Mouse (Mus musculus) kidney, adult 18-20 months (tissue): ENCODE measurements around the gene Rngtt.
"Not testable (repeated sequence)": the region's sequence is repeated elsewhere in the genome, so short reads cannot be mapped to it uniquely, and the experiment has no call there.

Experiments used
- DNase-seq: peaks from one replicate; pipeline ENCODE4 v3.0.0; 2021

Gene Rngtt

GRCm38 (mm10) chr4:33446881-33447280 is 136.8 kb downstream of the Rngtt start:
- DNase-seq = no peak

- not testable (repeated sequence) for DNase-seq
These were observed 140.2 kb downstream of the Rngtt start for GRCm38 (mm10) chr4:33450356-33450755.

GRCm38 (mm10) chr4:33459851-33460250 is 149.7 kb downstream of the Rngtt start:
- no peak for DNase-seq

GRCm38 (mm10) chr4:33464432-33464831 is 154.3 kb downstream of the Rngtt start:
- DNase-seq = no peak

DNA sequence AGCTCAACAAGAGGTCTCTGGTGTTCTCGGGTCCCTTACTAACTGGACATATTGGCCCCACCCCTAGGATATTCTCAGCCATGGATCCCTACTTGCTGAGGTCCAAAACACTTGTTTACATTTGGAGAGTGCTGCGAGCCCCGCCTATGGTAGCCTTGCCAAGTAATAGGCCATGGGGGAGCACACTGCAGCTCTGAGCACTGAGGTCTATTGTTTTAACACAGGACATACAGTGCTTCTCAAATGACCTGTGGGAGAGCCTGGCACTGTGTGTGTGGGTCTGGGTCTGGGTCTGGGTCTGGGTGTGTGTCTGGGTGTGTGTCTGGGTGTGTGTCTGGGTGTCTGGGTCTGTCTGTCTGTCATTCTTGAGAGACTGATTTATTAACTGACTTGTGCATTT is 155.8 kb downstream of the Rngtt start:
- DNase-seq = no peak

DNA sequence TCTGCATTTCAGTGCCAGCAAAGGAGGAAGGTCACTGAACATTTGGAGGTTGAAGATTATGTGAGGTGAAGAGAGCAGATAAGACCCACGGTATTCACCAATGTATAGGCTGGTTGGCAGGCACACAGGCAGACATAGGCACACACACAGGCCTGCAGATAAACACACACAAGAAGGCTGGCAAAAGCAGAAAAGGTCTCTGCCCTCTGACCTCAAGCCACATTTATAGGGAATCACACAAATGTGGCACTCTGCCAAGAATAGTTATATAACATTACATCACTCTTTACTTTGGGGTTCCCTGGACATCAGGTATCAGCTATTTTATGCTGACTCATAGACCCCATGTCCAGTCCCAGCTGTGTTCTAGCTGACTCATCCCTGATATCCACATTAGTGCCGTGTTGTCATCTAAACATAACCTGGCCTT is 156.9 kb downstream of the Rngtt start:
- no peak for DNase-seq

- DNase-seq = no peak
These were observed 157.5 kb downstream of the Rngtt start for GRCm38 (mm10) chr4:33467627-33468026.

DNA sequence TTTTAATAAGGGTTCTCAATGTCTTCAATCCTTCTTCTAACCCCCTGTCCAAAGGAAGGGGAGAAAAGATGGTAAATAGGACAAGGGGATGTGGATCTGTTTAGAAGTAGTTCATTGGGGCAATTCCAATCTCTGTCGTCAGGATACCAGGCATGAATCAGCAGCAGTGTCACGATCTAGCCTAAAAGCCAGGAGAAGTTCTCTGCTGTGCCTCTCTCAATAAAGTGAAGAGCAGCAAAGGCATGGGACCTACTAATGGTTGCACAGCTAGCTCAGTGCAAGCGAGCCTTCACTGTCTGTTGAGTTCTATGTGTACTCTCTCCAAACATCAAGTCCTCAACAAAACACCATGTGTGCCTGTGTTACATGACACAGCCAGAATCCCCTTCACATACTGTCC is 158.0 kb downstream of the Rngtt start:
- no peak for DNase-seq

GRCm38 (mm10) chr4:33470671-33471302 is 160.7 kb downstream of the Rngtt start:
- DNase-seq = no peak

GRCm38 (mm10) chr4:33478011-33478785 is 168.1 kb downstream of the Rngtt start:
- no peak for DNase-seq

DNA sequence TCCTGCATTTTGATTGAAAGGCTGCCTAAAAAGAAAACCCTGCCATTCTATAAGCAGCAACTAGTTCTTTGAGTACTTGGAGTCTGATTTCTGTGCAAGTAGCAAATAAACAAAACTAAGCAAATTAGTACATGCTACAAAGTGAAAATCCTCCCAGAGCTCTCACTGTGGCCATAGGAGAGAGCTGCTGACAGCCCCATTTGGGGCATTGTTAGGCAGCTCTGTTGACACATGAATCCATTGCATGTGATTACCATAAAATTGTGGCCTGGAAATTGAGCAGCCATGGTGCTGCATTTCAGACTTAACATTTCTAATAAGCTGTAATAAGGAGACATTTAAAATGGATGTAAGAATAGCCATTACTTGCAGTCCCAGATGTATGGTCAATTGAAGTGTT is 171.6 kb downstream of the Rngtt start:
- DNase-seq = no peak

GRCm38 (mm10) chr4:33486050-33486449 is 175.9 kb downstream of the Rngtt start:
- no peak for DNase-seq

- no peak for DNase-seq
These were observed 181.0 kb downstream of the Rngtt start for GRCm38 (mm10) chr4:33491108-33491507.

GRCm38 (mm10) chr4:33494377-33494776 is 184.3 kb downstream of the Rngtt start:
- no peak for DNase-seq

DNA sequence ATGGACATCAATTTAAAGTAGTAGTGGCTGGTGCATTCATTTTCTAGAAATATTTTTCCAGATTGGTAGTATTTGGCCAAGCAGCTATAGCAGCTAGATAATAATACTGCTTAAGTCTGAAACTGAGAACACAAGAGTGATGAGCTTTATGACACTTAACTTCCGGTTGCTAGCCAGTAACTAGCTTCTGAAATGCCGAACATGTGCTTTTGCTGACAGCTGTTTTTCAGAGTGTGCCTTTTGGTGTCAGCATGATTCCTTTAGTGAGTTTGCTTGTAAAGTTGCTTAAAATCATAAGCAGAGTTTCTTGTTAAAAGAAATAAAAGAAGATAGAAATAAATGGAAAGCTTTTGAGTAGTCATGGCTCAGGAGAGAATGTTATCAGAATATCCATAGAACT is 186.9 kb downstream of the Rngtt start:
- DNase-seq = no peak

- no peak for DNase-seq
These were observed 187.5 kb downstream of the Rngtt start for GRCm38 (mm10) chr4:33497657-33498056.

GRCm38 (mm10) chr4:33498160-33498874 is 188.2 kb downstream of the Rngtt start:
- no peak for DNase-seq

DNA sequence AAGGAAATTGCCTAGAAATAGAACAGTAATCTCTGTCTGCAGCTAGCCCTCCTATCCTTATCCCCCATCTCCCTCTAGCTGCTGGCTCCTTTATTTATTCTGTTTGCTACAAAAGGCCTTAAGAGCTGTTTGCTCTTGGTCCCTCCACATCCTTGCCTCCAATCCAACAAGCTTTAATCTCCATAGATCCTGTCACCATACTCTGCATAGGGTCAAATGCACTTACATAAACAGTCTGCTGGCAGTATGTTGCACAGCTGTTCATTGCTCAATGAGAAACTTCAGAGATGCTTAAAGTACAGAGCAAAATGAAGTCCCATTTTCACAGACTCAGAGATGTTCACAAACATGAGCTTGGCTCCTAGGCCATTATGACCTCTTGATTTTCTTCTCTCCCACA is 196.5 kb downstream of the Rngtt start:
- no peak for DNase-seq

- no peak for DNase-seq
These were observed 200.4 kb downstream of the Rngtt start for GRCm38 (mm10) chr4:33510544-33510943.

DNA sequence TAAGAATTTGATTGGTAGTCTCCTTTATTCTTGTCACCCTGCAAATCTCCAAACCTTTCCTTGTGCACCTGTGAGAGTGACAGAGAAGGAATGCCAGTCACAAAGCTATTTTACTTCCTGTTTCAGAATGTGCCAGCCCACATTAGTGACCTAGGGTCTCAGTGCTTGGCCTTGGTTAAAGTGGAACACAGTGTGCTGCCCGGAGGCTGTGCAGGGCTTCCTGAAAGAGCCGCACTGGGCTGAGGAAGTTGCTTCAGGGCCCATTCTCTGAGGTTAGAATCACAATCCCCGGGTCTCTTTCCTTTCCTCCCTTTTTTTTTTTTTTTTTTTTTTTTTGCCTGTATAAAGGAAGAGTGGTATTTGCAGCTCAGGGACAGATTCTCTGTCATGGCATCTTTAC is 203.3 kb downstream of the Rngtt start:
- no peak for DNase-seq

DNA sequence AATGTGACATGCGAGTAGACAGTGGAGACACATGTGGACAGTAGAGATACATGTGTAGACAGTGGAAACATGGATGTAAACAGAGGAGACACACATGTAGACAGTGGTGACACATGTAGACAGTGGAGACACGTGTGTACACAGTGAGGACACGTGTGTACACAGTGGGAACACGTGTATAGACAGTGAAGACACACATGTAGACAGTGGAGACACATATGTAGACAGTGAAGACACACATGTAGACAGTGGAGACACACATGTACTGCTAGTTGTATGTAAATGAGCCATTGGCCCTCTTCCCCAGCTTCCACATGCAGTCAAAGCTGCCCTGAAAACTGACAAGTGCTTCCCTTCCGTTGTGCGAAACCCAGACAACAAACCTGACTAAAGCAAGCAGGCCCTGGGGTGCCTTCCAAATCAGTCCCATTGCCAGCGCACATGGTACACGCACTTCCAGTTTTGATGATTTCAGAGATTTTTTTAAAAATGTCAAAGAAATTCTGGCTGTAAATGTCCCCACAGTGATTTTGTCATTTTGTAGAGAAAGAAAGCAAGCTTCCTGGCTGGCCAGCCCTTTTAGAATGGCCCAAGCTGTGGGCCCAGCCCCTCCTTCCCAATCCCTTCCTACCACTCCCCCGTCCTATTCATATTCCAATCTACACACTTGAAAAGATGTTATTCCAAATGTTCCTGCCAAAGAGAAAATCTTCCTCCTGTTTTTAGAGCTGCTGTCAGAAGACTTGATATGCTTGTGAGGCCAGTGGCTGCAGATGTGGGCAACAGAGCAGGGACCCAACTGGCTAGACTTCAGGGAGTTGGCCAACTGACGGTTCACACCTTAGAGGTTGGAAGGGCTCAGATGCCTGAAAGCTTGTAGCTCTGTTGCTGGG is 204.2 kb downstream of the Rngtt start:
- no peak for DNase-seq

DNA sequence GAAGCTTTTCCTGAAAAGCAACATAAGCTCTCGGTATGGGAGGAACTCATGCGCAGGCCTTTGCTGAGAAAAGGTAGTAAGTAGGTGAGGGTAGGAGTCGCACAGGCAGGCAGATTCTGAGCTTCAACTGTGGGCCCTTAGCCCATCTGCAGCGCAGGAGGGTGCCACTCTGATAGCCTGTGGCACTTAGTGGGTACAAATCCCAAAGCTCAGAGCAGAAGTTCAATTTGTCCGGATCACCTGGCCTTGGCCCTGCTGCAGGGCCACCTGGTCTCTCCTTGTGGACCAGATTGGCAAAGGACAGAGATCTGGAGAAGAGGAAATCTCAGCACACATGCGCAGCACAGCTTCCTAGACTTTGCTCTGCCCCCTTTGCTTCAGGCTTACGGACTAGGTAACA is 210.1 kb downstream of the Rngtt start:
- DNase-seq = no peak

- no peak for DNase-seq
These were observed 210.8 kb downstream of the Rngtt start for GRCm38 (mm10) chr4:33520938-33521337.
